Mouse (Mus musculus) urinary bladder, adult 2 months (tissue): ENCODE data around the gene Adprh. TPM values are rescaled to one million over a fixed set of nuclear protein-coding genes. Genes with fewer than 3 reads are reported as not detected.
"Not testable (repeated sequence)": the region's sequence is repeated elsewhere in the genome, so short reads cannot be mapped to it uniquely, and the experiment has no call there.

Experiments
- DNase-seq: peaks from one replicate; pipeline ENCODE4 v3.0.0; 2022; ENCODE audit warnings: low spot score
- polyA plus RNA-seq: library from polyadenylated mRNA; depleted of rRNA; stranded (reverse); fragments of >200 nt; gene quantifications from 2 replicates; pipeline ENCODE4 v1.2.3, GENCODE M21; 2012

Adprh gene
- polyA plus RNA-seq, 1 experiment, result 44.8 TPM

DNA sequence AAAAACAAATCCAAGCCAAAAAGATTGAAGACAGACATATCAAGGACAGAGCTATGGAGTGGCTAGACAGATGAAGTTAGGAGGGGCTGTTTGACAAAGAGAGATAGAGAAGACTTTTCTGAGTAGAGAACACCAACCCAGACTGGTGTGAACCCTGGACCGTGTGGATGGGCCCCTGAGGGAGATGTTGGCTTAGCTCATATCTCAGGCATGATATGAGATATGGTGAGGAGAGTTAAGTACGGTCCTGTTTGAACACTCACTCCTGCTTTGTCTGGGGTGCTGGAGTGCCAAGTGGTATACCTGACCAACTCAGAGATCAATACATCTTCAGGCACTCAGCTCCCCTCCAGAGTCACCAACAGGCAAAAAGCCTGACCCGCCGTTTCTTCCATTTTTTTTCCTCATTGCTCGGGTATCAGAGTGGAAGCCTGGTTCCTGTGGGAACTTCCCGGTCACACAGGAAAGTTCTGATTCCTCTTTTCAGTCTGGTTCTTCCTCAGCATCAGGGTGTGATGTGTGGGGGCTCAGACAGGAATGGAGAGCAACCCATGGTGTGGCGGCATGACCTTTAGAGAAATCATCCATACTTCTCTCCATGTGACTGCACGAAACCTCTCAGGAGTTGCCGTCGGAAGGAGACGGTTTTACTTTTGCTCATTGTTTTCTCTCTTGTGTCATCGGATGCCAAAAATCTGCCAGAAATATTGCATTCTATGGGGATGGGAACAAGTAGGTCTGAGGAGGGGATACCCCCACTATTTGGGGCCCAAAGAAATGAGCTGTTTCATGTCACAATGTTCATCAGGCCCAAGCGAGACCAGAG is 14.8 kb upstream of the Adprh start:
- no peak for DNase-seq

DNA sequence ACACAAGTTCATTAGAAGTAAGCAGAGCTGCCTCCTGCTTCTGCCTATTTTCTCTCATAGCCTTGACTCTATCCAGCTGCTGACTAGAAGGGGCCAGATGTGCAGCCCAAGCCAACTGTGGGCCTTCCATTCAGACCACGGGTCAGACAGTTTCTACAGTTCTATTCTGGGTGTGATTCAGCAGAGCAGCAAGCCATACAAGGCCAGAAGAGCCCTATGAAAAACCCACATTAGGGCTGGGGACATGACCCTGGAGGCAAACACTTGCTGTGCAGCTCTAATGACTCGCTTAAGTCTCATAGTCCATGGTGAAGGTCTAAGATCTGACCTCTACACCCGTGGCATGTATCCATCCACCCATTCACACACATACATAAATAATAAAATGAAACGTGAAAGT is 13.6 kb upstream of the Adprh start:
- DNase-seq, result no peak

DNA sequence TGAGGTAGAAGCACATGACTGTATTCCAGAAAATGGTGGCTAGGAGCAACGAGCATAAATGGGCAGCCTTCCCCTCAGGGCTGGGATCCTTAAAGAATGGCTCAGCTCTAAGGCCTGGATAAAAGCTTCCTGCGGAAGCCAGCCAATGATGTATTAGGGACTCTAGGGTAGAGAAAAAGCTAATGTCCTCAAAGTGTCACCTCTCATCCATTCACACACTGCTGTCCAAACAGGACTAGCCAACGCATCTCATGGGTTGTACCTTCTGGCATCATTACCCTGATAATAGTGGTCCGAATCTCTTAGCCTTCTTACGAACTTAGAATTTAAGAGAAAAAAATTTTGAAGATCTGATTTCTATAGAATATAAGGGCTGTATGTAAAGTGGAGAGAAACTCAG is 10.8 kb upstream of the Adprh start:
- no peak for DNase-seq

DNA sequence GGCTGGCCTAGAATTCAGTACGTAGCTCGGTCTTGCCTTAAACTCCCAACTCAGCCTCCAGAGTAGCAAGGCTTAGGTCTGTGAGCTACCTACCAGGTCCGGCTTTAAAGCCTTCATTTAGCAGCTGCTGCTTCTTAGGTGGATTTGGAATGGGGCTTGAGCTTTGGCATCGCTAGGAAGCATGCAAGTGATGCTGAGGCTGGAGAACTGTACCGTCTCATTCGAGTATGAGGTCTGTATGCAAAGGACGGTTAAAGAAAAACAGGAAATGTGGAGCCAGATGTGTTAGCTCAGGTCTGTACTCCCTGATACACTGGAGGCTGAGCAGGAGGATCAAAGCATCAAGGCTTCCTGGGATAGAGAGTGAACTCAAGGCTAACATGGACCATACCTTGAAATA is 9.7 kb upstream of the Adprh start:
- DNase-seq, result no peak

DNA sequence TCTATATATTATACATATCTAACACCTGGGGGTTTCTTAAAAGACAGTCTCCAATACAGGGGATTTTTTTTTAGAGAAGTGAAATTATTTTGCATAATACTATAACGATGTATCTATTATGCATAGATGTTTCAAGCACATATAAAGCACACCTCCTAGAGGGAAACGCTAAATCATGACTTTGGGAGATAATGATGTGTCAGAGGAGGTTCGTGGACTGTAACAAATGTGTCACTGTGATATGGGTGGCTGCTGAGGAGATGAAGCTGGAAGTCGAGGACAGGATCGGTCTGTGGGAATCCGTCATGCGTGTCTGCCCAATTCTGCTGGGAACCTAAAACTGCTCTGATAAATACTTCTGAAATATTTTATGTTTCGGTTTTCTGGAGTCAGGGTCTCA is 9.2 kb upstream of the Adprh start:
- DNase-seq, result no peak

DNA sequence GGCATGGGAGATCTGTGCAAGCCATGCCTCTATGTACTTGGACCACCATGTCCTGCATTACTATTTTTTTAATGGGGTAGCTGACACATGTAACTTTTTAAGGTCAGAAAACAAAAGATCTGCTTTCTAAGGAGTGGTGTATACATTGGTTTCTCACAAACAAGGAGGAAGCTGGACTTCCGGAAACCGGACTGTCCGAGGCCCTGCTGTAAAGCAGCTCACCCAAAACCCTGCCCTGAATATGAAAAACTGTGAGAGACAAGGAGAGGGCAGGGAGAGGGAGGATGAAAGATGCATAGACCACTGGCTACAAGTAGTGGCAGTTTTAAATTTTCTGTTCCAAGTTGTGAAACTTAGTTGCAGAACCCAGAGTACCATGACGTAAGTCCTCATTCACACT is 7.5 kb upstream of the Adprh start:
- DNase-seq, result no peak

DNA sequence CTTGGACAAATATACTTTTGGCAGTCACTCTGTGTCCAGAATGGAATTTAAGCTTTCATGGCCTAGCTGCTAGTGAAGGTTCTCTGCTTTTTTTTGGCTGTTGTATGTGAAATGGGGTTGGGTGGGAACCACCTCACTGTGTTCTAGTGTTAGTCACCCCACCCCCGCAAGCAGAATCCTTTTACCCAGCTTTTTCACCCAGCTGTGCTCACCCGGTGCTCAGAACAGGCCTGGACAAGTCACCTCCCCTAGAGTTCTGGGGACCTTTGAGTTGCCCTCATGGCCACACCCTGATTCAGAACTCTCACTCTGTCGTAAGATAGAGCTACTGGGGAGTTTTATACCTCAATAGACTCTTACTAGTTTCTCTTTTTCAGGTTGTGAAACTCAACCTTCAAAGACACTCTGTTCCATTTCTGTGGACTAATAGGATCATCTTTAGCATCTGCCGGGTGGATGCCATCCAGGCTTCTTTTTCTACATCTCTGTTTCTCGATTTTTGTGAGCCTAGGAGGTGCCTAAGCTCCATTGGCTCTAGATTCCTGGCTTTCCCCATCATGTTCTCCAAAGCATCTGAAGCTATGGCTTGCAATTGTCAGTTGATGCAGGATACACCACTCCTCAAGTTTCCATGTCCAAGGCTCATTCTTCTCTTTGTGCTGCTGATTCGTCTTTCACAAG is 6.2 kb upstream of the Adprh start:
- DNase-seq, result no peak

DNA sequence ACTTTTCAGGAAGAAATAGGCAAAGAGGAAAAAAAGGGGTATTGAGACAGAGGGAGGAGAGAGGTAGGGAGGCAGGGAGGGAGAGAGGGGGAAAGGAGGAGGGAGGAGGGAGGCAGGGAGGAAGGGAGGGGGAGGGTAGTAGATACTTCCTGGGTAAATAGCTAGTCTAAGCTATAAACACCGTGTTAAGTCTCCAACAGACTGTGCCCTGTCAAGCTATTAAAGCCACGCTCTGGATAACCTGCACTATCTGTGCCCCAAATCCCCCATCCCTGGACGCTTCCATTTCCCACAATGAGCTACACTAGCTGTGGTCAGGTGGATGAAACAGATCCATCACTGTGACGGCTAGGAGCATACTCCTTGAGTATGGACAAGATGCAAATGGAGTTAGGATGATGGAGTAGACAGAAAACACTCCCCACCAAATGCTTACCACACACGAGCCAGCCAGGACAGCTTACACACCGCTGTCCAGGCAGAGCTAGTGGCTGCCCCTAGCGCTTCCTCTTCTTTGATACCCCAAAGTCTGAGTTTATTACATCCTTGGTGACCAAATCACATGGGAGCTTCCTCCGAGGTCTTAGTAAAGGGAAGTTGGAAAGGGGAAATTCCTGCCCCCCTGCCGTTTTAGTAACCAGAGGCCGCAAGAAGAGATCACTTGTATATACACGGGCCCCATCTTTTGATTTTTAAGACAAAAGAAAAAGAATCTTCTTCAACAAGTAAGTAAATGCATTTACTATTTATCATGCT is 4.5 kb upstream of the Adprh start:
- DNase-seq, result no peak

DNA sequence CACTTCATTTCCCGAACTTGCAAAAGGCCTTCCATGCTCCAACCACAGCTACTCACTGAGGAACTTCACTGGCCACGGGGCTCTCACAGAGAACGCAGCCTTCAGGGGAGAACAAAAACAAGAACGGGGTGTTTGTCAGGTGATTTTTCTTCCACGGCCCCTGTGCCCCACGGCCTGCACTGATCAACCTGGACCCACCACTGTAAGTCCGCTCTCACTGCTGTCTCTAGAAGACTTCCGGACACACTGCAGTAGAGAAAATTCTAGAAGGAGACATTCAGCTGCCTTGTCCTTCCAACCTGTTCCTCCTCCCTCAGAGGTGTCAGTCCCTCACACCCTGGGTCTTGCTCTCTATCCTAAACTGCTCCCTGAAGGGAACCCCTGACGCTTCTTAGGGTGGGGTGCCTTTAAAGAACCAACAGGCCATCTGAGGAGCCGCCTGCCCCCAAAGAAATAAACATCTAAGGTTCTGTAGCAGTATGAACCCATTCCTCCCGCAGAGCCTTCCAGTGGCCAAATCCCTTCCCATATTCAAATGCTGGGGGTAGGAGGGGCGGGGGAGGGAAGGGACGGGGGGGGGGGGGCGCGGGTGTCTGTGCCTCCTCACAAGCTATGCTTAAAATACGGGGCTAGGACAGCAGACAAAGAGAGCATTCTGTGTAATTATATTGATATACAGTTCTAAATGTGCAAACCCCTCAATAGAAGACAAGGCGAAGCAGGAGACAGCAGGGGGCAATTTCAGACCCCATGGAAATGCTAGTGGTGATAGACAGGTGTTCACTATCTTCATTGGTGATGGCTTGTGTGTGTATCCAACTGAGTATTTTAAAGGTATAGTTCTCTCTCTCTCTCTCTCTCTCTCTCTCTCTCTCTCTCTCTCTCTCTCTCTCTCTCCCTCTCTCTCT is 3.3 kb upstream of the Adprh start, which contains the start of gene Cd80:
Cd80 (plus strand) TSS at position 51 of the 908 bp plus-strand sequence.
- DNase-seq, result no peak

DNA sequence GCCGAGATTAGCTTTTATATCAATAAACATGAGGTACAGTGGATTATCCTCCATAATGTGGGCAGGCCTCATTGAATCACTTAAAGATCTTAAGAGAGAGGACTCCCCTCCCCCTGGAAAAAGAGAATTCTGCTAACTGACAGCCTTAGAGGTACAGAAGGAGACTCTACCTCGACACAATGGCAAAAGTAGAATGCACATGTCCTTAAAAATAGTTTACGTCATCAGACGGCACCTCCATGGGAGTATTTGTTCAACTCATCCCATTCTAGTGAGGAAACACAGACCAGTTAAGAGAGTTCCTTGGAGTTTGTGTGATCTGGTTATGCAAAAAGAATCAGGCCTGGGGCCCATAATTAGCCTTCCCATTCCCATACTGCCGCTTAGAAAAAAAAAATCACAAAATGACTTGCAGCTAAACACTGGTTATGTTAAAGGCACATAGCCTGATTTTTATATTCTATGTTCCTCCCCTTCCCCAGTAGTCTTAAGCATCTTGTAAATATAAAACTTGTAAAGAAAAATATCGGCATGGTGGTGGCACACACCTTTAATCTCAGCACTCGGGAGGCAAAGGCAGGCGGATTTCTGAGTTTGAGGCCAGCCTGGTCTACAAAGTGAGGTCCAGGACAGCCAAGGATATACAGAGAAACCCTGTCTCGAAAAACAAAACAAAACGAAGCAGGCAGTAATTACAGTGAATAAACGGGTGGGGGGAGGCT is 2.2 kb upstream of the Adprh start:
- no peak for DNase-seq

DNA sequence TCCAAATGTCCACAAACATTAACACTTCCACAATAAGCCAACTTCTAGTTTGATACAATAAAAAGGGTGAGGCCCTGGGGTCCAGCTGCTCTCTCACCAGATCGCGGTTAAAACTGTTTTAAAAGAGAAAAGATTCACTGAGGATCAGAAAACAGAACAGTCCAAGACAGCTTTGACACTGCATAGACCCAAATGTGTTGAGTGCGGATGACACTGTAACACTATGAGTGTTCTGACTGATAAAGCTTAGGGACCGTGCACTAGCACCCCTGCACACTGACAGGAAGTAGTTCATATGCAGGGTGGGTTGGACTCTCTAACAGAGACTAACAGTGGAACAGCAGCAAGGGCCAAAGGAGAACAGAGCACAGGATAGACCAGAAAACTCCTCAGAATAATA is 1.4 kb upstream of the Adprh start:
- no peak for DNase-seq

DNA sequence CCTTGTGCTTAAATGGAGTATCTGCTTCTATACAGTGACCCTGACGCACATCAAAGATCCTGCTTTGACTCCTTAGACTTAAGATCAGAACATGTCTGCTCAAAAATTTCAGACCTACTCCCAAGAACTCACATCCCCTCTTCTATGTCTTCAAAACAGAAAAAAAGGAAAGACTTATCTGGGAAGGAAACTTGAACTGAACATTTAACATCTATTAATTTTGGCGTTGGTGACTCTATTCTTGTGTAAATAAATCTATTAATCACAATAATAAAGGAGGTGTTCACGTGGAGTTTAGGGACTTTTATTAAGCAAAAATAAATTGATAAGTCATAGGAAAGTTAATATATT is 675 bp upstream of the Adprh start:
- DNase-seq, result no peak

DNA sequence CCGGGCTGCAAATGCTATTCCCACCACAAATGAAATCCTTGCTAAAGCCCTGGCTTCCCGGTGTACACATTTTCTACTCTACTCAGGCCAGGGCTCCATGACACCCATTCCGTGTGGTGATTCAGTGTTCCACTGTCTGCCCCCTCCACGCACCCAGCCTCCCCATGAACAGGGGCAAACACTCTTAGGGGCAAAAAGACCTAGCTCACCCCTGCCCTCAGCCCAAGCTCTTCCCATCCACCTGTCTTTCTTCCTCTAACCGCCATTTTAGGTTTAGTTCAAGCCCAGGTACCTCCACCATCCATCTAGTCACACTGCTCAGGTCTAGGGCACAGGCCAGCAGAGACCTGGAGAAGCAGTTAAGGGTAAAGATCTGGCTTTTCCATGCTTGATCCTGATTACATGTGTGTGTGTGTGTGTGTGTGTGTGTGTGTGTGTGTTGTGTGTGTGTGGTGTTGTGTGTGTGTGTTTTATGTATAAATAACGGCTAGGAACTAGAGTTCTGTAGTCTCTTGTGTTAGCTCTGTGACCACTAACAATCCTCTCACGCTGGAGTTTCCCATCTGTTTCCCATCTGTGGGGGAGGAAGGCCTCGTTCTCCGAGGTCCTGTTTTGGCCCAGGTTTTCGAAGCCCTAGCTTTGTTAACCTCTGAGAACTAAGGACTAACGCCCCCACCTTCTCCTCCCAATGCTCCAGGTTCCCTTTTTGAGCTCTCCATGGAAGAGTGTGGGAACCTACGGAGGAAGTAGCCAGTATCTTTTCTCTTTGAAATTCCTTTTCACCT is 890 bp downstream of the Adprh start:
- DNase-seq, result no peak

DNA sequence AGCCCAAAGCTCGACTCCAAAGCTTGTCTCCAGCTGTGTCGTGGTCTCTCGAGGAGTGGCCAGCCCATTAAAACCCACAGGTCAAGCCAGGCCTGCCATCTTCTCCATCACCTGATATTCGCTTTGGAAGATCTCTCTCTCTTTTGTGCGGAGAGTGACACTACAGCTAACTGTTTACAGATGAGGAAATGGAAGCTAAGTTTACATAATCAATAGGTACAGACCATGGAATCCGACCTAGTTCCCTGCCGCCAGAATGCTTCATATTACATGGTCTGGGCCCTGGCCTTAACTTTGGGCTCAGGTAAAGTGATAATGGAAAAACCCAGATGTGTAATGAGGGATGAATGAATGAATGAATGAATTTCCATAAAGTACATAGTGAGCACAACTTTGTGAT is 1.8 kb downstream of the Adprh start:
- no peak for DNase-seq

DNA sequence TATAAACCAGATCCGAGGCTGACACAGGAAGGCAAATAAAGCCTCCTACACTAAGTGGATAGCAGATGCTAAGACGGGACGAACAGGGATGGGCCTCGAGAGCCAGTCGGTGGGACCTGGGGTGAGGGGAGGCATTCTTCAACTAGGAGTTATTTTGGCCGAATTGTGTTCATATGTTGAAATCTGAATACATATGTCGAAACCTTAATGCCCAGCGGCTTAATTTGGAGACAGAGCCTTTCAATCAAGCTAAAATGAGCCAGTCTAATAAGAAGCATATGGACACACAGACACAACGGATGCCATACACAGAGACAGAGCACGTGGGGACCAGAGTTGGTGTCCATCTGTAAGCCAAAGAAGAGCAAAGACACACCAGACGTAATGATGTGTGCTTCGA is 4.0 kb downstream of the Adprh start:
- no peak for DNase-seq

DNA sequence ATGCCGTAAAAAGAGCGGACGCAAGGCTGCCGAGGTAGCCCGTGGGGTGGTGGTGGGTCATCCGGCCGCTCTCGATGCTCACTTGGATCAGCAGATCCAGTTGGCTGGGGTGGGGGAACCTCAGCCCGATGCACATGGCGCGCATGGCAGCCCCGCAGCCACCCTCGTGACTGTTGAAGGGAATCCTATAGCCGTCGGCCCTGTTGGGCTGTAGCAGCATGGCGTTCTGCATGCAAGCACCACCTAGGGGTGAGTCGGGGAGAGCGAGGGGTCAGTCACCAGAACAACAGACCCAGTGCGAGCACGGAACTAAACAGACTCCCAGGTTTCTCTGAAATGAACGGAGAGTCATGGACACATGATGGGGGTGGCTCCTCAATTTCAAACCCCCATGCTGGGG is 5.1 kb downstream of the Adprh start:
- no peak for DNase-seq

DNA sequence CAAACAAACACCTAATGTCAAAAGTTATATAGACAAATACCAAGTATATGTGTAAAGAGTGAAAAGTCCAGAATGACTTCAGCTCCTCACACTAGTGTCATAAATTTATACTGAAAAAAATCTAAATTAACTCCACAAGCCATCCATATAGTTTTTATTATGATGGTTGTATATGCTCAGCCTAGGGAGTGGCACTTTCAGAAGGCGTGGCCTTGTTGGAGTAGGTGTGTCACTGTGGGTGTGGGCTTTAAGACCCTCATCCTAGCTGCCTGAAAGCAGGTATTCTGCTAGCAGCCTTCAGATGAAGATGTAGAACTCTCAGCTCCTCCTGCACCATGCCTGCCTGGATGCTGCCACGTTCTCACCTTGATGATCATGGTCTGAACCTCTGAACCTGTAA is 6.4 kb downstream of the Adprh start:
- not testable (repeated sequence) for DNase-seq

DNA sequence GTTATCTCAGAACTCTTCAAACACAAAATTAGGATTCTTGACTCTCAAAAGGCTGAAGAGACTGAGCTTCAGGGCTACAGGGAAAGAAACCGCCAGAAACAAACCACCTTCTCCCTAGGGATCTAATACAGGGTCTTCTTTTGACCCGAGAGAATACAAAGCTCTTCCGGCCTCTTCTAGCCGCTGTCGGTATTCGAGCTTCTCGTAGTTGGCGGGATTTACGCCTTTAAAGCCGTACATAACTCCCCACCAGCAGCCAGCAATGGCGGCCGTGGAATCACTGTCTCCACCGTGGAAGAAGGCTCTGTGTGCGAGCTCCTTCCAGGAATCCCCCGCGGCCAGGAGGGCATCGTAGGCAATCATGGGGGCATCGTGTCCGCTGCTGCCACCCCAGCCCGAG is 6.9 kb downstream of the Adprh start:
- no peak for DNase-seq

DNA sequence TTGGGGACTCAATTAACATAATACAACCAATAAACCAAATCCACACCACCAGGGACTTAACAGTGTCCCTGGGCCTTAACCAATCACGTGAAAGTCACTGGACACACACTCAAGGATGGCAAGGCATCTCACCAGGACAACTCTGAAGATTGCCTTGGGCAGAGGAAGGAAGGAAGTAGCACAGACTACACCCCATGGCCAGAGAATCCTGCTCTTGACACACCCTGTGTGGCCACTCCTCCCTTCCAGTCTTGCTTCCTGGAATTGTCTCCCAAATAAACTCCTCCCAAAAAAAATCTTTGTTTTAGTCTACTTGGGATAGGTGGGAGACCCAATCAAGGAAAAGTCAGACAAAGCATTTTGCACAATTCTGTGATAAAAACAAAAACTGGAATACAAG is 7.5 kb downstream of the Adprh start:
- DNase-seq, result no peak

DNA sequence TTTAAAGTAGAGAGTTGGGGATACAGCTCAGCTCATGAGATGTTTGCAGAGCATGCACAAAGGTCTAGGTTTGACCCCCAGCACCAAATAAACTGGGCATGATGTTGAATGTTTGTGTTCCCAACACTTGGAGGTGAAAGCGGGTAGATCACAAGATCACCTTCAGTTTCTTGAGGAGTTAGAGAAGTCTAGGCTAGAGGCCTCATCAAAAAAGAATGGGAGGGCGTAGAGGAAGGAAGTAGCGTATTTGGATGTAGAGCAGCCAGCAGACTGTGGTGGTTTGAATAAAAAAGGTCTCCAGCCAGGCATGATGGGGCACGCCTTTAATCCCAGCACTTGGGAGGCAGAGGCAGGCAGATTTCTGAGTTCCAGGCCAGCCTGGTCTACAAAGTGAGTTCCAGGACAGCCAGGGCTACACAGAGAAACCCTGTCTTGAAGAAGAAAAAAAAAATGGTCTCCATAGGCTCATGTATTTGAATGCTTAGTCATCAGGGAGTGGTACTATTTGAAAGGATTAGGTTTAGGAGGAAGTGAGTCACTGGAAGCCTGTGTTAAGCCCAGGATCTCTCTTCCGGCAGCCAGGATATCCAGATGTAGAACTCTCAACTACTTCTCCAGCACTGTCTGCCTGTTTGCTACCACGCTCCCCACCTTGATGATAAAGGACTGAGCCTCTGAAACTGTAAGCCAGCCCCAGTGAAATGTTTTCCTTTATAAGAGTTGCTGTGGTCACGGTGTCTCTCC is 8.6 kb downstream of the Adprh start:
- DNase-seq, result no peak
